Mouse (Mus musculus) right cerebral cortex, postnatal 14 days (tissue): ENCODE measurements around the gene Prdm12.
A peak's percentile ranks its signal among the peaks of the same experiment; 100 is the strongest.

Experiments
- DNase-seq: peaks from one replicate; pipeline ENCODE4 v3.0.0; 2022

Prdm12 gene

GRCm38 (mm10) chr2:31639901-31640608 is at the start of gene Prdm12:
TSS of gene Prdm12 (plus strand) at chr2:31640037.
- DNase-seq, result no peak

GRCm38 (mm10) chr2:31591799-31592484 is 47.9 kb upstream of the Prdm12 start:
- no peak for DNase-seq

- DNase-seq, result no peak
Measured at GRCm38 (mm10) chr2:31607555-31607954, 32.3 kb upstream of the Prdm12 start.

DNA sequence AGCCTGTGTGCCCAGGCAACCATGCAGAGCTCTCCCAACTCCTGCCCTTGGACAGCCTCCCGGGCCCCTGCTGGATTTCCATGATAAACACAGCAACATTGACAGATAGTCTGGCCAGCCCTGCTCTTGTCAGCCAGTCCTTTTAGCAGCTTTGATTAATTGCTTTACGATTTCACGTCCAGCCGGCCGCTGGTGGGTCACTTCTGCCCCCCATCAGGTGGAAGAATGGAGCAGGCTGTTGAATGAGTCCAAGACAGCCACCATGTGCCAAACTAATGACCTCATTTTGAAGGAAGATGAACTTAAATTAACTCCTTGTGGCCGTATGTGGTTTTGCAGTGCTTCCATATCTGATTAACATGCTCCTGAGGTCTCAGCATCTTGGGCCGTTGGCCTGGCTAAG is 30.0 kb upstream of the Prdm12 start:
- DNase-seq, result no peak

DNA sequence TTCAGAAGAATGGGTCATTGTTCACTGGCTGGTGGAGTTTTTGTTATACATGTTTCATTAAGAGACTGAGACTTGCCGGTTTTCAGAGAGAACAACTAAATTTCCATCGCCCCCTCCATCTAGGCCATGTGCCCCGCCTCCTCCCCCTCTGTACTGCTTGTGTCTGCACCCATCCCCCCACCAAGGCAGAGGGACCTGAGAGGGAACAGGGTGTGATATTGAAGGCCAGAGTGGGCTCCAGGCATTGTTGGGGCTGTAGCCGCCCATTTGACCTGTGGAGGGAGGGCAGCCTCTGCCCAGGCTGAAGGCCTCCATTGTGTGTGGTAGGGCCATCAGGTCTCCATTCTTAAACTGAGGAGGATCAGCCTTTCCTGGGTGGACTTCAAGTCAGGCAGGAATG is 28.9 kb upstream of the Prdm12 start:
- DNase-seq, result no peak

DNA sequence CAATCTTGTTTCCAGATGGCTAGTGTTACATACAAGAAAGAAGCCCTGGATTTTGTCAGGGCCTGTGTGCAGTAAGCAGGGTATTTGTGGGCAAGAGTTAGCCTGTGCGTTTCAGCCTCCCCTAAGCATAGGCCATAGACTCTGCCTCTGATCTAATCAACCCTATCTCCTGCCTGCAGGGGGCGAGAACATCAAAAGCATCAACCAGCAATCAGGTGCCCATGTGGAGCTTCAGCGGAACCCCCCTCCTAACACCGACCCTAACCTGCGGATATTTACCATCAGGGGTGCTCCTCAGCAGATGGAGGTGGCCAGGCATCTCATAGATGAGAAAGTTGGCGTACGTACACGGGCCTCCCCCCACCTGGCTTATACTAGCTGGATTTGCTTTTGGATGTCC is 28.4 kb upstream of the Prdm12 start:
- no peak for DNase-seq

GRCm38 (mm10) chr2:31612627-31613026 is 27.2 kb upstream of the Prdm12 start:
- no peak for DNase-seq

- no peak for DNase-seq
Measured at GRCm38 (mm10) chr2:31613781-31614180, 26.1 kb upstream of the Prdm12 start.

DNA sequence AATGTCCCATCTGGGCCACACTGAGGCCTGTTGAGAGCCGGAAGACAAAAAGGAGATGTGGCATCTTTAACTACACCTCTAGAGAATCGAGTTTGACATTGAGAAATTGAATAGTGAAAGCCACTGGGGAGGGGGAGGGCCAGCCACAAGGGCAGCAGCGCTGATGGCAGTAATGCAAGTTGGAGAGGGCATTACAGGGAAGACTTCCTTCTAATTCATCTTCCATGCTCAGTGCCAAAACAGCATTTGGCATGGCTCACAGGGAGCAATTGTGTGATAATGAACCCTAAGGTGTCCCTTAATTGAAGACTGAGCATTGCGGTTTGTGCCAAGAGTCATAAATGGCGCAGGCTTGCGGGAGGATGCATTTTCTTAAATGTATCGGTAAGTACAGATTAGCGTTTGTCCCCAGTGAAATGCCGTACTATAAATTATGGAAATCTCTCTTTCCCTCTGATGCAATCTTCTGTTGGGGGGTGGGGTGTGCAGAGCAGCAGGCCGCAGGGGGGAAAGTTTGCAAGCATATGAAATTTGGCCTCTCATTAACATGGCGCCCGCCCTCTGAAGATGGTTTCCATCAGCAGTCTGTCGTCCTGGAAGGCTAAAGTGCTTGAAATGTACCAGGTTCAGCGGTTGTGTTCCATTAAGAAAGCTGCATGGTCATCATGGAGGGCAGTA is 21.2 kb upstream of the Prdm12 start:
- no peak for DNase-seq

DNA sequence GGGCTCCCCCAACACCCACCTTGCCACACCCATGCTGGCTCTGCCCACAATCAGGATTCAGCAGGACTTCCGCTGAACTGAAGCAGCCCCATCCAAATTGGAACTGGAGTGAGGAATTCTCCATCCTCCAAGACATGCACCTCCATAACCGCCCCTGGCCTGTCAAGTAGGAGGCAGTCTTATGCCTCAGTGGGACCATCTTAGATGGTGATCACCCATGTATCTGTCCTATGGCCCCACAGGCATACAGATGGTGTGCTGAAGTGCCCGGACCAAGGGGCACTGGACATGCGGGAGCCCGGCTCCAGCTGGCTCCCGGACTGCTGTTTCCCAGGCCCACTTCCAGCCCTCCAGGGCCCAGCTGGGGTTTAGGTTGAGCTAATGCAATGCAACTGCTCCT is 20.6 kb upstream of the Prdm12 start:
- no peak for DNase-seq

DNA sequence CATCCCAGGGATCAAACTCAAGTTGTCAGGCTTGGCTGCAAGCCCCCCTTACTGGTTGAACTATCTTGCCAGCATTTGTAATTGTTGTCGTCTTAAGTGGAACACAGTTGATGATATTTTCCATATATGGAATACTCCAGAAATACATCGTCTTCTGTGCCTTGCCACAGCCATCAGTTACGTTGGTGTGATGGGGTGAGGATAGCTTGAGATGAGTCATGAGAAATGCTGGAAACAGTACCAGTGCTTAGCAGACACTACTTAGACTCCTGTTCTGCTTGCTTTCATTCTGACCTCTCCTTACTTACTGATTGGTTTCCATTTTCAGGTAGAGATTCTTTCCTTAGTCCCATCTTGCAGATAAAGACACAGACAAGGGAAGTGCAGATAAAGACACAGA is 6.3 kb upstream of the Prdm12 start:
- DNase-seq, result no peak

DNA sequence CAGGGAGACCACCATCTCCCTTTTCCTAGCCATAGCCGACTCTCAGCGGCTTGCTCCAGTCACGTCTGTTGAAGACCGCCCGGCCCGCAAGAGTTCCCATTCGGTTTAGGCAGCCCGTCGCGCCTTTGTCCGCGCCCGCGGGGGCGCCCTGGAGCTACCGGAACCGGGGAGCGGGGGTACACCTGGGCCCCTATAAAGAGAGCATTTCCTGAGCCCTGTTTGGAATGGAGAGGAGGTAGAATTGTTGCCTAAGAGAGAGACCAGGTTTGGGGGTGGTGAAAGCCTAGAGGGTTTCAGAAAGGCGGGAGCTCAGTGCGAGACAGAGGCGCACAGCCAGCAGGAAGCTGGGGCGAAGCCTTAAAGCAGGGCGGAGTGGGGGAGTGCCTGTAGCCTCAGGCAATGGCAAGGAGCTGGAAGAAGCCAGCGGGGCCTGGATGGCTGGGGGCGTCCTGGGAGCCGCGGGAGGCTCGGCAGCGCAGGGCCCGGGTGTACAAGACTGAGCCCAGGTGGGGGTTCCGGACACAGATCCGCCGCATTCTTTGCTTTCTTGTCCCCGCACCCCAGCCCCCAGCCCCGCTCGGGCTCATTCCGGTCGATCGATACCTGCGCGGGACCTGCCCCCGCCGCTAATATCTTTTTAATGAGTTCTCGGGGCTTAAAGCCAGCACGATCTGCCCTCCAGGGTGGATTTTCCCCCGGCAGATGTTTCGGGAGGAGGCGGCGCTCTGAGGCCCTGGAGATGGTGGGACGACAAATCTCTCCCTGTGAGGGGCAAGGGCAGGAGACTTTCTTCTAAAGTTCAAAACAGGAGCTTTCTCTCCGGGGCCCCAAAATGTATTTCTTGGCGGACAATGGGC is 4.3 kb upstream of the Prdm12 start:
- DNase-seq, result no peak

- DNase-seq, result no peak
Measured at GRCm38 (mm10) chr2:31636138-31636741, 3.6 kb upstream of the Prdm12 start.

DNA sequence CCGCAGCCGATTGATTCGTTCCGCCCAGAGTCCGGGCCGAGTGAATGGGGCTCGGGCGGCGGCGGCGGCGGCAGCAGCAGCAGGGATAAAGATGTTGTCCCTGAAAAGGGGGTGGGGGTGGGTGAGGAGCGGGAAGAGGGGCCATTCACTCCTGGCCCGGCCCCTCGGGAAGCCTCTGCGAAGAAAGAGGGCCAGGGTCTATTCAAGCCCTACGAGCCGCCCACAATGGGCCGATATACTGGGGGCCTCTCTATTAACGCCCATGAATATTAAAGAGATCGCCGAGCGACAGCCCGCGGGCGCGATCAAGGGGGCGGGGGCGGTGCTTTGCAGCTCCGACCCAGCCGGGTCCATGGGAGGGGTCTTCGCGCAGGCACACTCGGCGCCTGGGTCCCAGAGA is 3.1 kb upstream of the Prdm12 start:
- DNase-seq, result no peak

DNA sequence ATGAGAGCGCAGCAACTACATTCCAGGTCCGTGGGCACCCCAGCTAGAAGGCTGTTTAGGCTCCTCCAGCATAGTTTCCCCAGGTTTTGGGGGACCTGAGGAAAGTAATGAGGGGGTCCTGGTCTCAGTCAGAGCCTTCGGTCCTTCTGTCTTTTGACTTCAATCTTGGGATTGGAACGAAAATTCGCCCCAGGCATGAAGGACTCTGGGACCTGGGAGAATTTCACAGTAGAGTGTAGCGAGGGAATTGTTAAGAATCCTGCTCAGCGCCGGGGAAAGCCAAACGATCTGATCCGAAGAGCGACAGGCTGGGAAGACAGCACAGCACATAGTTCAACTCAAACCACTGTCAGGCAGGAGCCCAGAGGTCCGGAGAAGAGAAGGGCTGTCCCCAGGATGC is 2.5 kb upstream of the Prdm12 start:
- DNase-seq, result no peak

- DNase-seq, result peak; percentile 46
Measured at GRCm38 (mm10) chr2:31637807-31638206, 2.0 kb upstream of the Prdm12 start.

- no peak for DNase-seq
Measured at GRCm38 (mm10) chr2:31638581-31639465, 1.0 kb upstream of the Prdm12 start.

GRCm38 (mm10) chr2:31639466-31639760 is 424 bp upstream of the Prdm12 start:
- no peak for DNase-seq

DNA sequence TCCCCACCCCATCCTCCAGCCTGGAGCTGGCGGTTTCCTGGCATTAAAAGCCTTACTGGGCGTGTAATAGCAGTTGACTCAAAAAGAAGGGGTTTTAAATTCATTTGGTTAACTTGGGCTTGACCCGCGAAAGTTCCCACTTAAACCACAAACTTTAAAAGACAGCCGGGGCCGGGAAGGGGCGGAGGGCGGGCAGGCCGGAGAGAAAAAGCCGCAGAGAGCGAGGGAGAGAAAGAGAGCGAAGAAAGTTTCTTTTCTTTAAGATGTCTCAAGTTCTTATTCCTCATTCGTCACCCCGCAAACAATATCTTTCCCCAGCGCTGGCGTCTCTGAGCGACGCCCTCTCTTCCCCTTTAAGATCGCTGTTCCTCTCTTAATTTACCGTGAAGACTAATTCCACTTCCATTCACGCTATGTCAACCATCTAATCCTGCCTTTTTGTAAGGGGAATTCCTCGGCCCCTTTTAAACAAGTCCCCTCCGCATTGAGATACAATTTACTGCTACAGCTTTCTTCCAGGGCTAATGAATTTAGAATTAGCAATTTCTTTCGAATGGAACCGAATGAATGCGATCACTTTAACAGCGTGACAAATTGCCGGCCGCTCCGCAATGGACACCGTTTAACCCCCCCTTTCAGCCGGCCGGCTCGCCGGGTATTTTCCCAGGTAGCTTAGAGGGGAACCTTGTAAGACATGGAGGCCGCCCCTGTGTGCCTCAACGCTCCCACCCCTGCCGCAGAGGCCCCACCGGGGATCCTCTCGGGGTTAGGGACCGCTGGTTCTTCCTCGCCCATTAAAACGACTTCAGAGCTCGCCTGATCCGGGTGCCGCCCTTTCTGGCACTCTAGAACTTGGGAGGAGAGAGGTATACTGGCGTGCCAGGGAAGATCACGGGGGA is 1.0 kb downstream of the Prdm12 start:
- no peak for DNase-seq

GRCm38 (mm10) chr2:31641508-31641830 is 1.6 kb downstream of the Prdm12 start:
- no peak for DNase-seq

DNA sequence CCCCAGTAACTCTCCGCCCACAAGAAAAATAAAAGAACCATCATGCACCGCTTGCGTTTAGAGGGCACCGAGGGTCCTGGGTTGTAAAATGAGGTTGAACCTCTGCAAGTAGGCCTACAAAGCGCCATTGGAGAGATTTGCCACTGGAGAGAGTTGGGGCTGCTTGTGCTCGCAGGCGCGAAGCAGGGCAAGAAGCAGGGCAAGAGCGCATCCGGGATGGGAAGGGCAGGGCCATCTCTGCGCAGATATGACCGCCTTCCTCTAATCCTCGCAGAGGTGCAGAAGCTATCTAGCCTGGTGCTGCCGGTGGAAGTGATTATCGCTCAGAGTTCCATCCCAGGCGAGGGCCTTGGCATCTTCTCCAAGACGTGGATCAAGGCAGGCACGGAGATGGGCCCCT is 2.1 kb downstream of the Prdm12 start:
- no peak for DNase-seq
